Mouse (Mus musculus) heart, embryonic 11.5 days (tissue): ENCODE results near the gene Emid1. TPM values are rescaled to one million over a fixed set of nuclear protein-coding genes. Genes with fewer than 3 reads are reported as not detected.

Source experiments
- ATAC-seq: fragments of 200-750 bp; cut with Nextera tagmentation; replicated peaks from 2 replicates; pipeline ENCODE4 v1.8.0; 2017; ENCODE audit warnings: moderate library complexity; ENCODE audit not compliant: insufficient number of reproducible peaks, low FRiP score, low TSS enrichment
- H3K27ac ChIP-seq: fragments of 300-500 bp; sonication (generic); 2 replicates; pipeline ENCODE4 v1.5.1; 2014; ENCODE audit warnings: mild to moderate bottlenecking, low read depth, low read length
- H3K27me3 ChIP-seq: fragments of 300-500 bp; sonication (generic); 2 replicates; pipeline ENCODE4 v1.6.1; 2014; ENCODE audit warnings: mild to moderate bottlenecking, low read length, mixed read lengths; ENCODE audit not compliant: control insufficient read depth, insufficient read depth
- H3K36me3 ChIP-seq: fragments of 300-500 bp; sonication (generic); 2 replicates; pipeline ENCODE4 v1.6.1; 2014; ENCODE audit warnings: mild to moderate bottlenecking, low read length, moderate library complexity, mixed read lengths; ENCODE audit not compliant: control insufficient read depth, insufficient read depth
- H3K4me1 ChIP-seq: fragments of 300-500 bp; sonication (generic); 2 replicates; pipeline ENCODE4 v1.6.1; 2014; ENCODE audit warnings: low read length; ENCODE audit not compliant: control insufficient read depth, insufficient read depth
- H3K4me2 ChIP-seq: fragments of 300-500 bp; sonication (generic); 2 replicates; pipeline ENCODE4 v1.6.1; 2014; ENCODE audit warnings: mild to moderate bottlenecking, moderate library complexity
- H3K4me3 ChIP-seq: fragments of 300-500 bp; sonication (generic); 2 replicates; pipeline ENCODE4 v1.5.1; 2014; ENCODE audit warnings: low read depth, low read length
- H3K9ac ChIP-seq: fragments of 300-500 bp; sonication (generic); 2 replicates; pipeline ENCODE4 v1.6.1; 2014; ENCODE audit warnings: mild to moderate bottlenecking, low read depth, low read length, moderate library complexity
- H3K9me3 ChIP-seq: fragments of 300-500 bp; sonication (generic); replicated peaks from 2 replicates; pipeline ENCODE4 v1.6.1; 2016; ENCODE audit warnings: low read length; ENCODE audit not compliant: control insufficient read depth
- WGBS: fragments of 180-500 bp; shearing (Covaris S2); extraction: QIAGEN DNeasy Blood & Tissue Kit; methylation state at CpG from one replicate; pipeline ENCODE4 v1.1.7; 2014; ENCODE audit not compliant: insufficient replicate concordance; 5-methylcytosine and 5-hydroxymethylcytosine counted together
- polyA plus RNA-seq: library from polyadenylated mRNA; unstranded; fragments of >200 nt; fragmentation: Nextera tagmentation; extraction: Ambion mirVana; gene quantifications from 2 replicates; pipeline ENCODE4 v1.2.1, GENCODE M21; 2014

Gene Emid1
- polyA plus RNA-seq, 1 experiment from 2014 or later: 6.8 TPM

GRCm38 (mm10) chr11:5062326-5062725 lies 89.7 kb downstream of the Emid1 start:
- H3K27ac ChIP-seq: no peak overlapping the region
- peaks cover 69% of the 10 kb centered on the region for H3K27me3 ChIP-seq
- no peaks in the 10 kb centered on the region for H3K36me3 ChIP-seq
- H3K9me3 ChIP-seq: no peaks in the 10 kb centered on the region
- peak overlapping the region; percentile 31; the same call in 1 of the 2 replicates for H3K9ac ChIP-seq
- WGBS: 23% methylated on average over 13 of the region's 13 CpGs
- no peak for ATAC-seq
- peak overlapping the region; percentile 67 for H3K4me2 ChIP-seq
- H3K4me1 ChIP-seq: peaks cover 40% of the 10 kb centered on the region
- H3K4me3 ChIP-seq: peak overlapping the region; percentile 43

GRCm38 (mm10) chr11:5061413-5062139 lies 90.5 kb downstream of the Emid1 start:
- Histone ChIP-seq H3K4me2 (peak overlapping the region; percentile 67), H3K4me1 (peaks cover 40% of the 10 kb centered on the region), H3K27ac (no peak overlapping the region), H3K4me3 (peak overlapping the region; percentile 43), H3K9me3 (no peaks in the 10 kb centered on the region), H3K36me3 (no peaks in the 10 kb centered on the region), H3K9ac (peak overlapping the region; percentile 31), H3K27me3 (peaks cover 76% of the 10 kb centered on the region)
- WGBS: 3% methylated on average over 57 of the region's 62 CpGs
- peak; percentile 24; the same call in 1 of the 2 replicates for ATAC-seq

GRCm38 (mm10) chr11:5060756-5061412 lies 91.2 kb downstream of the Emid1 start:
- H3K4me1 ChIP-seq: peaks cover 43% of the 10 kb centered on the region
- peak overlapping the region; percentile 43 for H3K4me3 ChIP-seq
- H3K36me3 ChIP-seq: no peaks in the 10 kb centered on the region
- peak overlapping the region; percentile 67 for H3K4me2 ChIP-seq
- WGBS: 55% methylated on average over 25 of the region's 28 CpGs
- no peaks in the 10 kb centered on the region for H3K9me3 ChIP-seq
- ATAC-seq: no peak
- H3K9ac ChIP-seq: peak overlapping the region; percentile 31; the same call in 1 of the 2 replicates
- H3K27ac ChIP-seq: no peak overlapping the region
- H3K27me3 ChIP-seq: peaks cover 83% of the 10 kb centered on the region

GRCm38 (mm10) chr11:5059704-5060156 lies 92.3 kb downstream of the Emid1 start:
- no peak overlapping the region for H3K4me3 ChIP-seq

GRCm38 (mm10) chr11:5059230-5059629 lies 92.8 kb downstream of the Emid1 start:
- no peak for ATAC-seq

More at GRCm38 (mm10) chr11:5059704-5060156, 92.3 kb downstream of the Emid1 start:
- Histone ChIP-seq H3K4me2 (no peak overlapping the region), H3K9me3 (no peaks in the 10 kb centered on the region), H3K9ac (no peak overlapping the region), H3K27me3 (peaks cover 89% of the 10 kb centered on the region), H3K27ac (no peak overlapping the region), H3K4me1 (peaks cover 45% of the 10 kb centered on the region), H3K36me3 (no peaks in the 10 kb centered on the region)
- WGBS: 10% methylated on average over 27 of the region's 27 CpGs
- no peak for ATAC-seq

GRCm38 (mm10) chr11:5058783-5059182 lies 93.3 kb downstream of the Emid1 start:
- Histone ChIP-seq H3K4me3 (peak overlapping the region; percentile 55; the same call in 1 of the 2 replicates), H3K4me1 (peaks cover 37% of the 10 kb centered on the region), H3K27ac (no peak overlapping the region), H3K9ac (no peak overlapping the region), H3K27me3 (peaks cover 84% of the 10 kb centered on the region), H3K4me2 (no peak overlapping the region), H3K36me3 (no peaks in the 10 kb centered on the region), H3K9me3 (no peaks in the 10 kb centered on the region)
- WGBS: 31% methylated on average over 9 of the region's 9 CpGs
- ATAC-seq: no peak

More at GRCm38 (mm10) chr11:5059230-5059629, 92.8 kb downstream of the Emid1 start:
- no peak overlapping the region for H3K9ac ChIP-seq
- peaks cover 42% of the 10 kb centered on the region for H3K4me1 ChIP-seq
- H3K4me3 ChIP-seq: no peak overlapping the region
- no peaks in the 10 kb centered on the region for H3K36me3 ChIP-seq
- H3K4me2 ChIP-seq: no peak overlapping the region
- no peak overlapping the region for H3K27ac ChIP-seq
- 30% methylated on average over 14 of the region's 14 CpGs for WGBS
- no peaks in the 10 kb centered on the region for H3K9me3 ChIP-seq
- peaks cover 88% of the 10 kb centered on the region for H3K27me3 ChIP-seq

- H3K9me3 ChIP-seq: no peaks in the 10 kb centered on the region
- H3K9ac ChIP-seq: peak within 1 kb of the TSS; percentile 58
- H3K36me3 ChIP-seq: no peaks in the 10 kb centered on the region
- no peak within 1 kb of the TSS for H3K27ac ChIP-seq
- peak within 1 kb of the TSS; percentile 95 for H3K4me2 ChIP-seq
- no peak for ATAC-seq
- peaks cover 36% of the 10 kb centered on the region for H3K4me1 ChIP-seq
- WGBS: 2% methylated on average over 68 of the region's 77 CpGs
- peak within 1 kb of the TSS; percentile 55 for H3K4me3 ChIP-seq
- H3K27me3 ChIP-seq: peaks cover 76% of the 10 kb centered on the region
Observed at GRCm38 (mm10) chr11:5057856-5058641, 94.0 kb downstream of the Emid1 start, which contains the start of gene Rasl10a. Rasl10a (plus strand) TSS chr11:5058128.

- Histone ChIP-seq H3K27ac (no peak overlapping the region), H3K4me3 (peak overlapping the region; percentile 55), H3K9ac (peak overlapping the region; percentile 58; the same call in 1 of the 2 replicates), H3K4me2 (peak overlapping the region; percentile 95), H3K4me1 (peaks cover 36% of the 10 kb centered on the region), H3K9me3 (no peaks in the 10 kb centered on the region), H3K27me3 (peaks cover 71% of the 10 kb centered on the region), H3K36me3 (no peaks in the 10 kb centered on the region)
- WGBS: 20% methylated on average over 8 of the region's 8 CpGs
- ATAC-seq: no peak
Observed at GRCm38 (mm10) chr11:5057541-5057855, 94.6 kb downstream of the Emid1 start.
